Mouse (Mus musculus) G1E (cell line): Measurements from ENCODE around the gene Tap2.

Source experiments
- CTCF ChIP-seq: IDR thresholded peaks from 2 replicates; pipeline ENCODE4 v1.5.1; 2012; ENCODE audit warnings: low read depth, low read length, inconsistent platforms, mixed read lengths
- GATA1 ChIP-seq: IDR thresholded peaks from 2 replicates; pipeline ENCODE4 v1.6.1; 2012; ENCODE audit warnings: borderline replicate concordance, low read length, inconsistent platforms, mixed read lengths
- GATA2 ChIP-seq: IDR thresholded peaks from 2 replicates; pipeline ENCODE4 v1.6.1; 2012; ENCODE audit warnings: low read depth, low read length, inconsistent platforms, borderline replicate concordance
- POLR2AphosphoS5 ChIP-seq: IDR thresholded peaks from 2 replicates; pipeline ENCODE4 v1.6.1; 2012; ENCODE audit warnings: low read depth, low read length, inconsistent platforms; ENCODE audit not compliant: insufficient replicate concordance
- TAL1 ChIP-seq: conservative IDR thresholded peaks from 2 replicates; pipeline ENCODE4 v1.6.1; 2012; ENCODE audit warnings: low read depth, low read length, inconsistent platforms, mixed read lengths

DNA sequence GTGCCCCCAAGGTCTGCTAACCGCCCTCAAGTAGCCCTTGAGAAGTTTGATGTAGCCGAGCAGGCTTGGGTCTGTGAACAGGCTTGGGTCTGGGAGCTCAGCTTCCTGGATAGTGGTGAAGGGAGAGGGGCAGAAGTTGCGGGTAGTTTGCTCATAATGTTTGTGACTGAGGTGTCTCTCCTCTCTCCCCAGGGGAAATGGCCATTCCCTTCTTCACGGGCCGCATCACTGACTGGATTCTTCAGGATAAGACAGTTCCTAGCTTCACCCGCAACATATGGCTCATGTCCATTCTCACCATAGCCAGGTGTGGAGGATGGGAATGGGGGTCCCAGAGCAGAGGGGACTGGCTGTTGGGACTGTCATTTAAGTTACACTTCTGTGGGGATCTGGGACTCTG is 14.3 kb upstream of the Tap2 start:
- TF ChIP-seq CTCF (no peak), GATA1 (no peak), TAL1 (no peak), POLR2AphosphoS5 (no peak), GATA2 (no peak)
